Mouse (Mus musculus) CD4-positive, CD25-positive, alpha-beta regulatory T cell, adult 2 months (primary cell): Measurements from ENCODE around the gene Isl2.

Experiments
- DNase-seq: peaks from one replicate; pipeline ENCODE4 v3.0.0-alpha.2; 2012; ENCODE audit warnings: low read depth, low spot score

Gene Isl2

GRCm38 (mm10) chr9:55546176-55547010 lies 7.9 kb downstream of the Isl2 start:
- DNase-seq, result peak; percentile 66

GRCm38 (mm10) chr9:55548871-55549270 lies 10.4 kb downstream of the Isl2 start:
- no peak for DNase-seq

GRCm38 (mm10) chr9:55549302-55549890 lies 10.9 kb downstream of the Isl2 start:
- peak; percentile 4 for DNase-seq

- no peak for DNase-seq
Measured at GRCm38 (mm10) chr9:55554986-55555385, 16.5 kb downstream of the Isl2 start.

GRCm38 (mm10) chr9:55560960-55561359 lies 22.5 kb downstream of the Isl2 start:
- DNase-seq, result no peak

- DNase-seq, result no peak
Measured at GRCm38 (mm10) chr9:55568466-55569159, 30.1 kb downstream of the Isl2 start.

- no peak for DNase-seq
Measured at GRCm38 (mm10) chr9:55571071-55571470, 32.6 kb downstream of the Isl2 start.

- no peak for DNase-seq
Measured at GRCm38 (mm10) chr9:55576571-55576970, 38.1 kb downstream of the Isl2 start.

GRCm38 (mm10) chr9:55581414-55581813 lies 42.9 kb downstream of the Isl2 start:
- no peak for DNase-seq

GRCm38 (mm10) chr9:55586141-55586540 lies 47.7 kb downstream of the Isl2 start:
- no peak for DNase-seq
